Mouse (Mus musculus): ENCODE data around the gene Gabrb1. TPM values are rescaled to one million over a fixed set of nuclear protein-coding genes. Genes with fewer than 3 reads are reported as not detected.

Gabrb1 gene
- polyA plus RNA-seq, 1 experiment, result 0.01 TPM

GRCm38 (mm10) chr5:71648108-71648507 lies 9.8 kb upstream of the Gabrb1 start:
- Histone ChIP-seq H3K4me3 (ENCODE audit: insufficient read depth, poor library complexity, severe bottlenecking) (no peak overlapping the region), H3K79me3 (ENCODE audit: low read depth) (no peaks in the 10 kb centered on the region), H3K36me3 (ENCODE audit: control insufficient read depth, insufficient read depth) (no peaks in the 10 kb centered on the region), H3ac (ENCODE audit: control insufficient read depth, insufficient read length, low read depth) (no peak overlapping the region), H3K79me2 (ENCODE audit: control insufficient read depth, insufficient read depth) (no peaks in the 10 kb centered on the region), H3K27me3 (ENCODE audit: control insufficient read depth, insufficient read depth, insufficient read length) (no peaks in the 10 kb centered on the region)
- TF ChIP-seq MYOG (IDR thresholded peaks at IDR 0.05; ENCODE audit: control insufficient read depth, extremely low read depth, insufficient read length) (no peak), MAX (IDR thresholded peaks at IDR 0.05) (no peak), USF1 (IDR thresholded peaks at IDR 0.05; ENCODE audit: low read depth) (no peak), CEBPB (IDR thresholded peaks at IDR 0.05; ENCODE audit: low read depth) (no peak), FOSL1 (IDR thresholded peaks at IDR 0.05; ENCODE audit: insufficient read depth, low read length, poor library complexity, severe bottlenecking) (no peak), MYOD1 (IDR thresholded peaks at IDR 0.05; ENCODE audit: control insufficient read depth, insufficient read length, low read depth) (no peak), CTCF (IDR thresholded peaks at IDR 0.05; ENCODE audit: control insufficient read depth, insufficient read depth, insufficient read length) (no peak)

- H3ac ChIP-seq (ENCODE audit: control insufficient read depth, insufficient read length, low read depth), result no peak overlapping the region
- TF ChIP-seq MYOG (IDR thresholded peaks at IDR 0.05; ENCODE audit: control insufficient read depth, extremely low read depth, insufficient read length) (no peak), CTCF (IDR thresholded peaks at IDR 0.05; ENCODE audit: control insufficient read depth, insufficient read depth, insufficient read length) (no peak), MYOD1 (IDR thresholded peaks at IDR 0.05; ENCODE audit: control insufficient read depth, insufficient read length, low read depth) (no peak), USF1 (IDR thresholded peaks at IDR 0.05; ENCODE audit: low read depth) (no peak), CEBPB (IDR thresholded peaks at IDR 0.05; ENCODE audit: low read depth) (no peak), MAX (IDR thresholded peaks at IDR 0.05) (no peak)
- no peaks in the 10 kb centered on the region for H3K79me2 ChIP-seq (ENCODE audit: control insufficient read depth, insufficient read depth)
- no peaks in the 10 kb centered on the region for H3K79me3 ChIP-seq (ENCODE audit: low read depth)
- no peaks in the 10 kb centered on the region for H3K27me3 ChIP-seq (ENCODE audit: control insufficient read depth, insufficient read depth, insufficient read length)
- H3K36me3 ChIP-seq (ENCODE audit: control insufficient read depth, insufficient read depth), result no peaks in the 10 kb centered on the region
- H3K4me3 ChIP-seq (ENCODE audit: insufficient read depth, poor library complexity, severe bottlenecking), result no peak overlapping the region
Measured at GRCm38 (mm10) chr5:71654056-71654455, 3.9 kb upstream of the Gabrb1 start.

GRCm38 (mm10) chr5:71656771-71657170 lies 1.1 kb upstream of the Gabrb1 start:
- no peaks in the 10 kb centered on the region for H3K79me3 ChIP-seq (ENCODE audit: low read depth)
- no peaks in the 10 kb centered on the region for H3K27me3 ChIP-seq (ENCODE audit: control insufficient read depth, insufficient read depth, insufficient read length)
- no peaks in the 10 kb centered on the region for H3K79me2 ChIP-seq (ENCODE audit: control insufficient read depth, insufficient read depth)
- H3ac ChIP-seq (ENCODE audit: control insufficient read depth, insufficient read length, low read depth), result no peak overlapping the region
- no peaks in the 10 kb centered on the region for H3K36me3 ChIP-seq (ENCODE audit: control insufficient read depth, insufficient read depth)
- TF ChIP-seq CTCF (IDR thresholded peaks at IDR 0.05; ENCODE audit: control insufficient read depth, insufficient read depth, insufficient read length) (no peak), MAX (IDR thresholded peaks at IDR 0.05) (no peak), CEBPB (IDR thresholded peaks at IDR 0.05; ENCODE audit: low read depth) (no peak), FOSL1 (IDR thresholded peaks at IDR 0.05; ENCODE audit: insufficient read depth, low read length, poor library complexity, severe bottlenecking) (no peak), USF1 (IDR thresholded peaks at IDR 0.05; ENCODE audit: low read depth) (no peak), MYOG (IDR thresholded peaks at IDR 0.05; ENCODE audit: control insufficient read depth, extremely low read depth, insufficient read length) (no peak), MYOD1 (IDR thresholded peaks at IDR 0.05; ENCODE audit: control insufficient read depth, insufficient read length, low read depth) (no peak)
- no peak overlapping the region for H3K4me3 ChIP-seq (ENCODE audit: insufficient read depth, poor library complexity, severe bottlenecking)

GRCm38 (mm10) chr5:71658115-71658497 lies 193 bp downstream of the Gabrb1 start, which contains the start of gene Gabra4:
Gene Gabra4 (minus strand): TSS chr5:71658308.
- Histone ChIP-seq H3ac (ENCODE audit: control insufficient read depth, insufficient read length, low read depth) (no peak within 1 kb of the TSS), H3K27me3 (ENCODE audit: control insufficient read depth, insufficient read depth, insufficient read length) (no peaks in the 10 kb centered on the region), H3K79me3 (ENCODE audit: low read depth) (no peaks in the 10 kb centered on the region), H3K36me3 (ENCODE audit: control insufficient read depth, insufficient read depth) (no peaks in the 10 kb centered on the region), H3K4me3 (ENCODE audit: insufficient read depth, poor library complexity, severe bottlenecking) (no peak within 1 kb of the TSS), H3K79me2 (ENCODE audit: control insufficient read depth, insufficient read depth) (no peaks in the 10 kb centered on the region)
- TF ChIP-seq CEBPB (IDR thresholded peaks at IDR 0.05; ENCODE audit: low read depth) (no peak), MYOG (IDR thresholded peaks at IDR 0.05; ENCODE audit: control insufficient read depth, extremely low read depth, insufficient read length) (no peak), CTCF (IDR thresholded peaks at IDR 0.05; ENCODE audit: control insufficient read depth, insufficient read depth, insufficient read length) (no peak), MAX (IDR thresholded peaks at IDR 0.05) (no peak), USF1 (IDR thresholded peaks at IDR 0.05; ENCODE audit: low read depth) (no peak), MYOD1 (IDR thresholded peaks at IDR 0.05; ENCODE audit: control insufficient read depth, insufficient read length, low read depth) (no peak), FOSL1 (IDR thresholded peaks at IDR 0.05; ENCODE audit: insufficient read depth, low read length, poor library complexity, severe bottlenecking) (no peak)

DNA sequence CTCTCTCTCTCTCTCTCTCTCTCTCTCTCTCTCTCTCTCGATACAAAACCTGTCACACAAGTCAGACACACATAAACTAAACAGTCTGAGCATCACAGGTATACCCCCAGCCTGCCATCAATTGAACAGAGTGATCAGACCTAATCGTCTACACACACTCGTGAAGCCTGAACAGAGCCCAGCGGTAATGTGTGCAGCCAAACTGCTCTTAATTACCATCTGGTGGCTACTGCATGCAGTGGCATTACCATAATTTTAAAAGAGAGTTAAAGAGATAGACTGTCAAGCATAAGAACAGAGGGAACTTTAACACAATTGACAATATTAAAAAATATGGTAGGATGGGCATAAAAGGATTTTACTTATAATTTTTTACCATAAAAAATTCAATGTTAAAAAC lies 7.7 kb downstream of the Gabrb1 start:
- Histone ChIP-seq H3ac (ENCODE audit: control insufficient read depth, insufficient read length, low read depth) (no peak overlapping the region), H3K79me3 (ENCODE audit: low read depth) (no peaks in the 10 kb centered on the region), H3K36me3 (ENCODE audit: control insufficient read depth, insufficient read depth) (no peaks in the 10 kb centered on the region), H3K27me3 (ENCODE audit: control insufficient read depth, insufficient read depth, insufficient read length) (no peaks in the 10 kb centered on the region), H3K4me3 (ENCODE audit: insufficient read depth, poor library complexity, severe bottlenecking) (no peak overlapping the region), H3K79me2 (ENCODE audit: control insufficient read depth, insufficient read depth) (no peaks in the 10 kb centered on the region)
- TF ChIP-seq FOSL1 (IDR thresholded peaks at IDR 0.05; ENCODE audit: insufficient read depth, low read length, poor library complexity, severe bottlenecking), result no peak
- TF ChIP-seq USF1 (IDR thresholded peaks at IDR 0.05; ENCODE audit: low read depth), result no peak
- no peak for TF ChIP-seq MYOD1 (IDR thresholded peaks at IDR 0.05; ENCODE audit: control insufficient read depth, insufficient read length, low read depth)
- TF ChIP-seq CTCF (IDR thresholded peaks at IDR 0.05; ENCODE audit: control insufficient read depth, insufficient read depth, insufficient read length), result no peak
- no peak for TF ChIP-seq CEBPB (IDR thresholded peaks at IDR 0.05; ENCODE audit: low read depth)
- no peak for TF ChIP-seq MYOG (IDR thresholded peaks at IDR 0.05; ENCODE audit: control insufficient read depth, extremely low read depth, insufficient read length)
- TF ChIP-seq MAX (IDR thresholded peaks at IDR 0.05), result no peak

Data from C2C12 (cell line).